Mouse (Mus musculus) cortical plate, adult 2 months (tissue): ENCODE measurements around the gene Asic3.

ENCODE experiments used
- CTCF ChIP-seq: fragments of 200-500 bp; IDR thresholded peaks from 2 replicates; pipeline ENCODE4 v1.5.1; 2011; ENCODE audit warnings: mild to moderate bottlenecking, control low read depth, low read length; ENCODE audit not compliant: insufficient read depth; ENCODE audit errors: extremely low read depth
- POLR2A ChIP-seq: fragments of 200-500 bp; IDR thresholded peaks from 2 replicates; pipeline ENCODE4 v1.6.1; 2011; ENCODE audit warnings: mild to moderate bottlenecking, low read length, control low read depth; ENCODE audit not compliant: insufficient read depth; ENCODE audit errors: extremely low read depth

DNA sequence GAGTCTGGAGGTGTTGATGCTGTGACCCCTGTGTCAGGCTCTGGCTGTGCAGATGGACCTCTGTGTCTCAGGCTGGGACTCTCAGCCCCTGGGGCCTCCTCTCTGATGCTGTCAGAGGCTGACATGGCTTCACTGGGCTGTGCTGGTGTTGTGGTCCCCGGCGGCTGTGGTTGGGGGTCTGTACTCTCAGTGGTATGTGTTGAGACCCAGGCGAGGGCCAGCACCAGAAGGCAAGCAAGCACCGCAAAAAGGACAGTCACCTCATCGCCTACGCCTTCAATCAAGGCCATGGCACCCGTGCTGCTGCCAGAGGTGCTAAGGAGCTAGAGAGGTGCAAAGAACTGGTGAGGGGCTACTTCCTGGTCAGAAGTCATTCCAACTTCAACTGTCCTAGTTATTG lies 33.4 kb downstream of the Asic3 start:
- no peak for TF ChIP-seq CTCF
- TF ChIP-seq POLR2A: no peak
